Mouse (Mus musculus) urinary bladder, adult 2 months (tissue): ENCODE data around the gene Scamp5. TPM values are rescaled to one million over a fixed set of nuclear protein-coding genes. Genes with fewer than 3 reads are reported as not detected.

Experiments used
- DNase-seq: peaks from one replicate; pipeline ENCODE4 v3.0.0; 2022; ENCODE audit warnings: low spot score
- polyA plus RNA-seq: library from polyadenylated mRNA; depleted of rRNA; stranded (reverse); fragments of >200 nt; gene quantifications from 2 replicates; pipeline ENCODE4 v1.2.3, GENCODE M21; 2012; rRNA removed

The Scamp5 gene
- polyA plus RNA-seq, 1 experiment, result 150 TPM

DNA sequence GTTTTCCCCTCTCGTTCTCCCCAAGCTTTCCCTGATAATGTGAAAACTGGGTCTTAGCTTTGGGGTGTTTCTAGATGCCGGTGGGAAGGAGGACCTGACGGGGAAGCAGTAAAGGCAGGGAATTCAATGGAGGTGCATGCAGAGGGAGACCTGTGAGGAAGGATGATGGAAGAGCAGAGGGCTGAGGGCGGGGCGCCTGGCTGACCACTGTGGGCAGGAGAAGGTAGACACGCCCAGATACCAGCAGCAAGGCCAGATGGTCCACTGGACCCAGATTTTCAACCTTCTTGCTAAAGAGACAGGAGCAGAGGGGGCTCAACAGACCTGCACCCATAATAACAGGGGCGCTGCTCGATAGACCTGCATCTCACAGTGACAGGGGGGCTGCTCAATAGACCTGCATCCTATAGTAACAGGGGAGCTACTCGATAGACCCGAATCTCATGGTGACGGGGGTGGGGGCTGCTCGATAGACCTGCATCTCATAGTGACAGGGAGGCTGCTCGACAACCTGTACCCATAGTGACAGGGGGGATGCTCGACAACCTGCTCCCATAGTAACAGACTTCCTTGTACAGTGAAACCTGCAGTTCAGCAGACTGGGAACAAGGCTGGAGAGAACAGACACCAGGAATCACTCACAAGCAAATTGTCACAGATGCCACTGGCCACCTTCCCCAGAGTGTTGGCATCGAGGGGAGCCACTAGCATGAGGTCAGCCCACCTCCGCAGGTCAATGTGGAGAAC is 48.2 kb downstream of the Scamp5 start:
- no peak for DNase-seq

DNA sequence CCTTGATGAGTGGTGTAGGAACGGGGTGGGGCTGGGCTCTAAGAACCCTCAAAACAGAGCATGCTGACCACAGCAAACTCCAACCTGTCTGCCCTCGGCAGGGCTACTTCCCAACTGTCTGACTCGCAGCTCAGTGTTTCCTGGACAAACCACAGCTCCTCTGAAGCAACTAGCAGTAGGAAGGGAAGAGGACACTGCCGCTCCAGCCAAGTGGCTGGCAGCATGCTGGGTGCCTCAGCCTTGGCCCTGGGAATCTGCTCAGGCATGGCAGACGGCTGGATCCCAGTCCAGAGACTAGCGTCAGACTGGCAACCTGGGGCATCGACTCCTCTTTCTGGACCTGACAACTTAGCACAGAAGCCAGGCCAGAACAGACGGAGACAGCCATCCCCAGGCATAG is 50.5 kb downstream of the Scamp5 start:
- DNase-seq, result no peak

DNA sequence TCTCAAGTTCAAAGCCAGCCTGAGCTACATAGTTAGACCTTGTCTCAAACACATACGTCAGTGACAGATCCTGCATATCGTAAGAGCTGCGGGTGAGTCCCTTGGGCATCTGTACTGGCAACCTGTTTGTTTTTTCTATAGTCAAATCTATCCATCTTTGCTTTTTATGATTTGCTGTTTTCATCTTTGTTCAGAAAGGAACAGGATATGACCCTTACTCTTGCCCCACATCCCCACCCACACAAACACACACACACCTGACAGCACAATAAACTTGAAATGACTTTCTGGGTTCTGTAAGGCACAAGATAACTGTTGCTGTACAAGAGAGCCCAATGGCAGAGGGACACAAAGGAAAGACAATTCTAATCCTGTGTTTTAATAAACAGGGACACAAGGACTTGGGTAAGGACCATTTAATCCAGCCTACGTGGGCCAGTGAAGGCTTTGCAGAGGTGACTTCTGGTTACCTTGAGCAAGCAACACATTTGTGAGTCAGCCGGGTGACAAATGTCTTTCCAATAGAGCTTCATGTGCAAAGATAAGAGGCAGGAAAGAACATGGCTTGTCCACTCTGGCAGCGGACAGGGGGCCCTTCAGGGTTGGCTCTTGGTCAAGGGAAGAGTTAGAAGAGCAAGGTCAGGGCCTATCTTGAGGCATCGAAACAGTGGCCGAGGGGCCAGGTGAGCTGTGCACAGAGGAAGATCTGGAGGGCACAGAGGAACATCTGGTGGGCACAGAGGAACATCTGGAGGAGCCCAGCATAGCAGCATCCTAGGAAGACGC is 60.5 kb downstream of the Scamp5 start:
- no peak for DNase-seq

DNA sequence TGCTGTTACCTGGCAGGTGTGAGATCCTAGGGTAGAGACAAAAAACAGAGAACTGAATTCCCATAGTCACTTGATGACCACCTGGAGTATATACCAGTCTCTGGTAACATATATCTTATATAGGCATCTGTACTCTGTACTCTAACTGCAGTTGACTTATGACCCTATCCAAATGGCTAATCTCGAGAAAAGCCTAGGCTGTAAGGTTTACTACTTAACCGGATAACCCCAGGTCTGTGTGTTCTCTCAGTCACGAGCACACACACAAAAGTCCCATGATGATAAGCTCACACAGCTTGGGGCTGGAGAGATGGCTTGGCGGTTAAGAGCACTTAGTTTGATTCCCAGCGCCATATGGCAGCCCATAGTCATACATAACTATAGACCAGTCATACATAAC is 61.5 kb downstream of the Scamp5 start:
- DNase-seq, result no peak

DNA sequence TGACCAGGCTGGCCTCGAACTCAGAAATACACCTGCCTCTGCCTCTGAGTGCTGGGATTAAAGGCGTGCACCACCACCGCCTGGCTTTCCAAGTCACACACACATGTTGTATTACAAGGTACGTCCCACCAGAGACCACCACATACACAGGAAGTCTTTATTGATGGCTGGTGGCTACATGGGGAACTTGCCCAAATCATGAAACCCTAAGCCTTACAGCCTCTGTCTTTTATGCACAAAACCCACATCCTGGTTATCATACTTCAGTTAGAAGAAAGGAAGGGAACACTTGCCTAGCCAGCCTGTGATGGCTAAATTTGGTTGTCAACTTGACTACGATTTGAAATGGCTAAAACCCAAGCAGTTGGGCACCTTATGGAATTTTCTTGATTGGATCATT is 63.8 kb downstream of the Scamp5 start:
- no peak for DNase-seq

DNA sequence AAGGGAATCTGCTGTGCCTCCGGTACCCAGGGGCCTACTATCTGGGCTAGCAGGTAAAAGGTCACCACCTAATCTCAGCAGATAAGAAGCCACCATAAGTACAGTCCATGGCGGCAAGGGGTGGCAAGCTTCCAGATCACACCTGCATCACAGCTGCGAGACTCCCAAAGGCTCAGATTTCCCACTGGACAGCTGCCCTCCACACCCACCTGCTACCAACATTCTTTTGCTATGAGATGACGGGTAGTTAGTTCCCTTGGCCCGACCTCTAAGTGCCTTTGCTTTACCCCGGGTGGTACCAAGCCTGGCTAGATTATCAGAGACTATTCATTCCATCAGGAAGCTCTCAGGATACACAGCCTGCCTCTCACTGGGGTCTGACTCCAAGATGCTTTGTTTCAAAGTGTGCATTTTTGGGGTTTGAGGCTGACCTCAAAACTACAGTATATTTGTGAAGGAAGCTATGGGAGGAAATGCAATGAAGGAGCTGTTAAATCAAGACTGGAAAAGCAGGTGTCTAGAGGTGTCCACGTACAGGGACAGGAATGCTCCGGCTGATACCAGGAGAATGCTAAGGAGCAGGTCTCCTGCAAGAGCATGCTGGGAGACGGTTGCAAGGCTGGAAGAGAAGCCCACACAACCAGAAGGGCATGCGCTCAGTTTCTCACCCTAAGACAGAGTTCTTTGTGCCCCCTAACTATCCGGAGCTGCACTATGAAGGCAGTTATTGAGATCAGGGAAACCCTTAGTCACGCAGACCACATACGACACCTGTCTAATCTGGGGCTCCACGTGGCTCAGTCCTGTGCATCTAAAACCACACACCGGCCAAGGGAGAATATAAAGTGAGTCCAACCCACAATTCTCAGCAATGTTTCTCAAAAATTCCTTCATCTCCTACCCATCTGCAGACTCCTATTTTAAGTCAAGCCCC is 65.3 kb downstream of the Scamp5 start:
- DNase-seq, result no peak

DNA sequence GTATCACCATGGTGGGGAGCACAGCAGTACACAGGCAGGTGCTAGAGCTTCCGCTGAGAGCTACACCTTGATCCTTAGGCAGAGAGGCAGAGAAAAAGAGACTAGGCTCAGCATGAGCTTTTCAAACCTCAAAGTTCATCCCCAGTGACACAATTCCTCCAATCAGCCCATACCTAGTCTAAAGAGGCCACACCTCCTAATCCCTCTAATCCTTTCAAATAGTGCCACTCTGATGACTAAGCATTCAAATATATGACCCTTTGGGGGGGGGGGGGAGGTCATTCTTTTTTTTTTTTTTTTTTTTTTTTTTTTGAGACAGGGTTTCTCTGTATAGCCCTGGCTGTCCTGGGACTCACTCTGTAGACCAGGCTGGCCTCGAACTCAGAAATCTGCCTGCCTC is 69.1 kb downstream of the Scamp5 start:
- no peak for DNase-seq

DNA sequence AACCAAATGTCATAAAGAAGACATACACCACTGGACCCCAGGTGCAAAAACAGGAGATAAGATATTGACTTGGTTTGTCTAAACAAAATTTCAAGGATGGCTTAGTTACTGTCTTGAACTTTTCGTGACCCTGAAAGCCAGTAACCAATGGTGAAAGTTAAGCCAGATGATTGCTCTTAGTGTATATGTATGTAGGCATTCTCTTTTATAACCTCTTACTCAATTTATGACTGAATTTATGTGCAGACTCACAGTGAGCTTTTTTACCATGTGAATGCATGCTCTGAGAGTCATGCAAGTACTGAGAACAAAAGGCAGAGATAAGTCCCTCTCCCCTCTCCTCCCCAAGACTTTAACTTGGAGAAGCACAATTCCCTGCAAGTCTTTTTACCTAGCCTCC is 75.0 kb downstream of the Scamp5 start:
- no peak for DNase-seq

Other genes starting within 250 kb of the Scamp5 start
- gene Trcg1, start 231.5 kb downstream of the Scamp5 start, polyA plus RNA-seq, result not detected in 2 replicates
- 4.6 and 10.7 TPM in 2 replicates for gene 1700017B05Rik, start 205.4 kb downstream of the Scamp5 start, polyA plus RNA-seq
- gene Ppcdc, start 27.9 kb downstream of the Scamp5 start, polyA plus RNA-seq, result 47.1 and 75.2 TPM in 2 replicates
- 1.7 and 2.8 TPM in 2 replicates for gene Rpp25, start 36.0 kb upstream of the Scamp5 start, polyA plus RNA-seq
- gene Cox5a, start 53.2 kb upstream of the Scamp5 start, polyA plus RNA-seq, result 223 and 254 TPM in 2 replicates
- gene Fam219b, start 69.5 kb upstream of the Scamp5 start, polyA plus RNA-seq, result 14.9 and 17.5 TPM in 2 replicates
- gene Mpi, start 84.7 kb upstream of the Scamp5 start, polyA plus RNA-seq, result 21.3 and 22.5 TPM in 2 replicates
- gene Scamp2, start 92.9 kb upstream of the Scamp5 start, polyA plus RNA-seq, result 60.9 and 62.9 TPM in 2 replicates
- gene Ulk3, start 121.4 kb upstream of the Scamp5 start, polyA plus RNA-seq, result 32.4 and 38.8 TPM in 2 replicates
- not detected in 2 replicates for gene Cplx3, start 138.2 kb upstream of the Scamp5 start, polyA plus RNA-seq
- gene Lman1l, start 152.7 kb upstream of the Scamp5 start, polyA plus RNA-seq, result 0.03 and 0.07 TPM in 2 replicates
- 54.8 and 69.3 TPM in 2 replicates for gene Csk, start 185.6 kb upstream of the Scamp5 start, polyA plus RNA-seq
- not detected in 2 replicates for gene Cyp1a2, start 215.6 kb upstream of the Scamp5 start, polyA plus RNA-seq
- 16.2 and 21.1 TPM in 2 replicates for gene Cyp1a1, start 219.9 kb upstream of the Scamp5 start, polyA plus RNA-seq
- 12.3 and 13.8 TPM in 2 replicates for gene Edc3, start 240.5 kb upstream of the Scamp5 start, polyA plus RNA-seq